Mouse (Mus musculus) heart, postnatal 4 days (tissue): ENCODE measurements around the gene Plau. TPM values are rescaled to one million over a fixed set of nuclear protein-coding genes. Genes with fewer than 3 reads are reported as not detected.

Source experiments
- total RNA-seq, 2 experiments: library from RNA; stranded (reverse); gene quantifications; 2 replicates each; pipeline ENCODE4 v1.2.3; 2021

Gene Plau
- total RNA-seq, 2 experiments from 2014 or later: 11.1 to 11.9 TPM

Other genes starting within 250 kb of the Plau start
- 10 to 100 TPM; 15.2 to 15.4 TPM for gene Usp54, start 195.6 kb upstream of the Plau start, total RNA-seq
- 1 to 10 TPM; 5.6 to 7.5 TPM for gene Myoz1, start 180.1 kb upstream of the Plau start, total RNA-seq
- gene Synpo2l, start 168.3 kb upstream of the Plau start, total RNA-seq: 100 to 1,000 TPM; 230 to 272 TPM
- gene Sec24c, start 162.4 kb upstream of the Plau start, total RNA-seq: 100 to 1,000 TPM in 1 of 2 experiments, 10 to 100 TPM in 1; 96.3 to 110 TPM
- 10 to 100 TPM; 11.4 to 11.8 TPM for gene Fut11, start 141.7 kb upstream of the Plau start, total RNA-seq
- gene Chchd1, start 133.7 kb upstream of the Plau start, total RNA-seq: 100 to 1,000 TPM in 1 of 2 experiments, 10 to 100 TPM in 1; 87.0 to 104 TPM
- 10 to 100 TPM; 81.7 to 83.6 TPM for gene Zswim8, start 129.1 kb upstream of the Plau start, total RNA-seq
- 10 to 100 TPM; 18.2 to 18.3 TPM for gene Ndst2, start 102.1 kb upstream of the Plau start, total RNA-seq
- gene Camk2g, start 42.6 kb upstream of the Plau start, total RNA-seq: 10 to 100 TPM; 58.3 to 65.2 TPM
- 100 to 1,000 TPM; 200 to 201 TPM for gene Vcl, start 92.7 kb downstream of the Plau start, total RNA-seq
- gene Ap3m1, start 215.8 kb downstream of the Plau start, total RNA-seq: 10 to 100 TPM; 75.5 to 79.0 TPM
- gene Adk, start 215.9 kb downstream of the Plau start, total RNA-seq: 100 to 1,000 TPM; 142 to 149 TPM